Mouse (Mus musculus) stomach, postnatal 0 days (tissue): ENCODE data around the gene Nr2c1.

Source experiments
- CTCF ChIP-seq: IDR thresholded peaks from 2 replicates; pipeline ENCODE4 v1.5.1; 2016; ENCODE audit warnings: antibody characterized with exemption, low read depth, mild to moderate bottlenecking, moderate library complexity
- EP300 ChIP-seq: optimal IDR thresholded peaks from 2 replicates; pipeline ENCODE3; 2016; ENCODE audit warnings: antibody characterized with exemption

- TF ChIP-seq CTCF (peak; percentile 67), EP300 (no peak)
Measured at GRCm38 (mm10) chr10:94124376-94124775, 23.4 kb upstream of the Nr2c1 start.
